Mouse (Mus musculus): ENCODE results near the gene Slc11a1. TPM values are rescaled to one million over a fixed set of nuclear protein-coding genes. Genes with fewer than 3 reads are reported as not detected.

Slc11a1 gene
- polyA plus RNA-seq (2017; shearing (Covaris generic)): 1 to 10 TPM; 1.9 to 4.5 TPM

DNA sequence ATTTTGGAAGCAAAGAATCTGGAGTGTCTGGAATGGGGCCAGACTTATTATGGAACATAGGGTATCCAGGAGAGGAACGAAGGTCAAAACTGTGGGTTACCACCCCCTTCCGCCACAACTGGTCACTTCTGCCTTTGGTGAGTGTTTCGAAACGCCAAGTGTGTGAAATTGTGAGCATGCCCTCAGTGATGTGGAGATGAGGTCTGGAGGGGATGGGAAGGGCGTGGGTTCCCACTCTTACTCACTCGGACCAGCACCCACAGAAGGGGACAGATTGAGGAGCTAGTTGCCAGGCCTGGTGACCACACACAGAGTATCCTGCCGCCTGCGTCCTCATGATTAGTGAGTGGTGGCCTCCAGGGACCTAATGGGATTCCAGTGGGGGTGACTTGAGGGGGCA lies at the start of gene Slc11a1:
Gene Slc11a1, plus strand, starts transcription at position 216 of the 400 bp plus-strand sequence.

DNA sequence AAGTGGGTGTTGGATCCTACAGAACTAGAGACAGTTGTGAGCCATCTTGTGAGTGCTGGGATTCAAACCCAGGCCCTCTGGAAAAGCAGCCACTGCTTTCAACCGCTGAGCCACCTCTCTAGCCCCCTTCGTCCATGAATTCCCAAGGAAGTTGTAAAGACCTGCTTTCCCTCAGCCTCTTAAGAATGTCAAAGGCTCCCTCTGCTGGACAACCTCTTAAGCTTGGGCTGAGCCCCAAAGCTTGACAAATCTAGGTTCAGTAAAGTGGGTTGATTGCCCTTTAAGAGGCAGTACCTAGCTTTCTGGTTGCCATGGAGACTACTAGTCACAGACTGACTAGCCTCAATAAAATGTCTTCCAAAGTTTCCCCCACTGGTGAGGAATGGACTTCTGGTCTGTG lies 13.2 kb upstream of the Slc11a1 start, which contains the start of gene Catip:
Gene Catip, plus strand, starts transcription at position 297 of the 400 bp plus-strand sequence.

DNA sequence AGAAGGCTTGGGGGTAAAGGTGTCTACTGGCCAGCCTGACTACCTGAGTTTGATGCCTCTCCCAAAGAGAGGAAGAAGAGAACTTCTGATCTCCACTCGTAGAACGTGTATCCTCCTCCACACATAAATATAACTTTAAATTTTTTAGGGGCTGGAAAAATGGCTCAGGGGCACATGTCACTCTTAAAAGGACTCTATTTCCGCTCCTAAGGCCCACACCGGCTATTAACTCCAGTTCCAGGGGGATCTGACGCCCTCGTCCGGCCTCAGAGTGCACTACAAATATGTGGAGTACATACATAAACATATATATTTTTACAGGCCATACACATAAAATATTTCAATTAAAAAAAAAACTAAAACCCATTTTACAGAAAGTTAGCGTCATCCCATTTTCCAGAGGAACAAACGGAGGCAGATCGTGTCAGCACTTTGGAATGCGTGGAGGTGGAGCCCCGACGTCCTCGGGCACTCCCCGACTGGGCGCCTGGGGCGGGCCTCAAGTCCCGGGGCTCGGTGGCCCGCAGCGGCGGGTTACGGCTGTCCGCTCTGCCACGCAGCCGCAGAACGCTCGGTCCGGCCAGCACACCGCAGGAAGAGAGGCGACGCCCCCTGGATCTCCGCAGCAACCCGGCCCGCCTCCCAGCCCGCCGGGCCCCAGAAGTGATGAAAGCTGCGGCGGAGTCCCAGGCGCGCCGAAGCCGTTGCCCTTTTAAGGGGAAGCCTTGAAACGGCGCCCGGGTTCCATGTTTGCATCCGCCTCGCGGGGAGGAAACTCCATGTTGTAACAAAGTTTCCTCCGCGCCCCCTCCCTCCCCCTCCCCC lies 16.1 kb downstream of the Slc11a1 start, which contains the start of gene Ctdsp1:
Gene Ctdsp1, plus strand, starts transcription at position 586 of the 825 bp plus-strand sequence.

DNA sequence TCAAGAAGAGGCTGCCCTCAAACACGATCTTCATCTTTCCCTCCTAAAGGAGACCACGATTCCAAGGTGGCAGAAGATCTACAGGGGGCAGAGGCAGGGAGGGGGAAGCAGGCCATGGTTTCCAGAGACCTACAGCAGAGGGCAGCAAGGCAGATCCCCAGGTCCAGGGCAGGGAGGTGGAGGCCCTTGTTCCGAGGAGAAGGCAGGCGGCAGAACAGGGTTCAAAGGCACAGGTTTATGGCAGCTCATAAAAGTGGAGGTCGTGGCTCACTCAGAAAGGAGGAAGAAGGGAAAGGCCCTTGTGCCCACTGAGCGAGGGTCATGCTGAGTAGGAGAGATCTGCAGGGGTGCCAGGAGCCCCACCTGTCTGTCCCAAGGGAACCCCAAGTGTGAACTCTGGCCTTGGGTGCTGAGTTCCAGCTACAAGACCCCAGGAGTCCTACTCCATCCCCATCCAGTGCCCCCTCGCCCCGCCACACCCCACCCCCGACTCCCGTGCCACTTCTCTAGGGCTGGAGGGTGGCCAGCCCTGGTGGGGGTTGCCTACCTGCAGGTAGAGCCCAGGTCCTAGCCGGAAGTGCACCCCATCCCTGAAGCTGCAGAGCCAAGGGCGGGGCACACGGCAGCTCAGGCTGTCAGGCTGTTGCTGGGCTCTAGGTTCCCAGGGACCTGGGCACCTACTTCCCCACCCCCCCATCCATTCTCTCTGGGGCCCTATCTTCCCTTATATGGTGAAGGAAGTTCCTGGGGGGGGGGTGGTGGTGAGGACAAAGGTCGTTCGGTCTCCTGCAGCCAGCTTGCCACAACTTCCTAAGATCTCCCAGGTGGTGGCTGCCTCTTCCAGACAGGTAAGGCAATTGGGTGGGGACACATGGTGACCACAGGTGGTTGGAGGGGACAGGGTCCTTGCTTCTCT lies 33.9 kb downstream of the Slc11a1 start, which contains the start of gene Vil1:
Gene Vil1, plus strand, starts transcription at position 788 of the 916 bp plus-strand sequence.

Other genes with a start within 250 kb of the Slc11a1 start
- gene Rufy4, start 249.7 kb upstream of the Slc11a1 start, polyA plus RNA-seq (2017; shearing (Covaris generic)): not detected
- gene Cxcr2, start 221.2 kb upstream of the Slc11a1 start, polyA plus RNA-seq (2017; shearing (Covaris generic)): under 1 TPM; 0.05 to 0.18 TPM
- gene Cxcr1, start 180.6 kb upstream of the Slc11a1 start, polyA plus RNA-seq (2017; shearing (Covaris generic)): not detected
- gene Arpc2, start 139.1 kb upstream of the Slc11a1 start, polyA plus RNA-seq (2017; shearing (Covaris generic)): 1,000 to 10,000 TPM; 1,103 to 1,270 TPM
- gene Gpbar1, start 96.6 kb upstream of the Slc11a1 start, polyA plus RNA-seq (2017; shearing (Covaris generic)): under 1 TPM in 1 of 2 experiments, not detected in 1; 0.16 TPM
- gene Aamp, start 90.5 kb upstream of the Slc11a1 start, polyA plus RNA-seq (2017; shearing (Covaris generic)): 100 to 1,000 TPM; 193 to 248 TPM
- 10 to 100 TPM; 70.6 to 76.1 TPM for gene Pnkd, start 90.3 kb upstream of the Slc11a1 start, polyA plus RNA-seq (2017; shearing (Covaris generic))
- 10 to 100 TPM in 1 of 2 experiments, 1 to 10 TPM in 1; 8.1 to 31.0 TPM for gene Tmbim1, start 69.6 kb upstream of the Slc11a1 start, polyA plus RNA-seq (2017; shearing (Covaris generic))
- not detected for gene Catip, start 13.1 kb upstream of the Slc11a1 start, polyA plus RNA-seq (2017; shearing (Covaris generic))
- gene Ctdsp1, start 16.3 kb downstream of the Slc11a1 start, polyA plus RNA-seq (2017; shearing (Covaris generic)): 1 to 10 TPM; 4.9 to 6.8 TPM
- gene Vil1, start 34.2 kb downstream of the Slc11a1 start, polyA plus RNA-seq (2017; shearing (Covaris generic)): under 1 TPM; 0.05 to 0.16 TPM
- gene Cnot9, start 130.9 kb downstream of the Slc11a1 start, polyA plus RNA-seq (2017; shearing (Covaris generic)): 10 to 100 TPM; 34.7 to 37.7 TPM
- 1 to 10 TPM in 1 of 2 experiments, under 1 TPM in 1; 0.66 to 1.5 TPM for gene Plcd4, start 167.7 kb downstream of the Slc11a1 start, polyA plus RNA-seq (2017; shearing (Covaris generic))
- gene Usp37, start 169.1 kb downstream of the Slc11a1 start, polyA plus RNA-seq (2017; shearing (Covaris generic)): 10 to 100 TPM; 12.0 to 13.0 TPM
- gene Zfp142, start 213.1 kb downstream of the Slc11a1 start, polyA plus RNA-seq (2017; shearing (Covaris generic)): 10 to 100 TPM; 10.2 to 14.0 TPM
- gene Bcs1l, start 213.1 kb downstream of the Slc11a1 start, polyA plus RNA-seq (2017; shearing (Covaris generic)): 10 to 100 TPM in 1 of 2 experiments, 1 to 10 TPM in 1; 9.8 to 11.9 TPM
- 10 to 100 TPM; 19.4 to 25.8 TPM for gene Rnf25, start 226.2 kb downstream of the Slc11a1 start, polyA plus RNA-seq (2017; shearing (Covaris generic))
- under 1 TPM in 1 of 2 experiments, not detected in 1; 0.53 TPM for gene Stk36, start 226.2 kb downstream of the Slc11a1 start, polyA plus RNA-seq (2017; shearing (Covaris generic))